Comparison of ENCODE assay signal across 8 mouse cellular contexts in genomic region chr9:20644360-20645081, GRCm38 (mm10). TPM values are rescaled to one million over a fixed set of nuclear protein-coding genes. Genes with fewer than 3 reads are reported as not detected.
DNase-seq lines count a peak whose midpoint lies in the region; ATAC-seq and TF ChIP-seq lines count a peak whose summit lies in the region.

Gene Fbxl12 (minus strand): TSS chr9:20644767.

- no peaks in the 10 kb centered on the region for H3K4me1 ChIP-seq in cerebellum, adult 2 months (ENCODE audit: control insufficient read depth, insufficient read depth, low read length)
- peaks cover 33% of the 10 kb centered on the region for H3K4me1 ChIP-seq in hindbrain, embryonic 10.5 days (replicated peaks)

- TF ChIP-seq POLR2A in cerebellum, adult 2 months (IDR thresholded peaks at IDR 0.05; ENCODE audit: borderline replicate concordance, insufficient read depth, low read length): peak; percentile 82; the same call in 1 of the 2 replicates

- H3K4me3 ChIP-seq in cerebellum, adult 2 months (replicated peaks; ENCODE audit: insufficient read depth, low read depth, low read length): peak within 1 kb of the TSS; percentile 98
- H3K4me3 ChIP-seq in hindbrain, embryonic 10.5 days: peak within 1 kb of the TSS; percentile 93

- WGBS in cerebellum, adult 2 months: under 1% methylated on average over 43 of the region's 43 CpGs
- WGBS in hindbrain, embryonic 10.5 days: under 1% methylated on average over 43 of the region's 43 CpGs

- 0 out of 2 replicates have a peak, but pooled peaks cover 3% of the 10 kb centered on the region for H3K9me3 ChIP-seq in hindbrain, embryonic 10.5 days

- no peaks in the 10 kb centered on the region for H3K27me3 ChIP-seq in cerebellum, adult 2 months (ENCODE audit: control insufficient read depth, insufficient read depth, low read length)
- H3K27me3 ChIP-seq in hindbrain, embryonic 10.5 days (ENCODE audit: insufficient read depth, poor library complexity, severe bottlenecking): no peaks in the 10 kb centered on the region

- TF ChIP-seq CTCF in cerebellum, adult 2 months (IDR thresholded peaks at IDR 0.05; ENCODE audit: borderline replicate concordance, insufficient read depth, low read depth, low read length): no peak

- peak within 1 kb of the TSS; percentile 61 for H3K27ac ChIP-seq in cerebellum, adult 2 months (ENCODE audit: insufficient read depth, low read length)
- peak within 1 kb of the TSS; percentile 94 for H3K27ac ChIP-seq in hindbrain, embryonic 10.5 days

- peak; percentile 89 for ATAC-seq in frontal cortex, adult (ENCODE audit: low TSS enrichment)

- H3K36me3 ChIP-seq in hindbrain, embryonic 10.5 days: peaks cover 36% of the 10 kb centered on the region

- peak; percentile 76 for DNase-seq in Muller cell, postnatal 12 days (ENCODE audit: inconsistent ontology term)
- peak; percentile 79 for DNase-seq in cerebellum, adult 2 months
- DNase-seq in hindbrain, embryonic 10.5 days (ENCODE audit: low spot score): peak; percentile 80
- peak; percentile 72 to 76 for DNase-seq in layer of hippocampus, postnatal 10 days (ENCODE audit: low spot score in 2 of 2)
- peak; percentile 84 for DNase-seq in lung, postnatal 25 days (ENCODE audit: low spot score)
- DNase-seq in retina, embryonic 14.5 days (ENCODE audit: low spot score): peak; percentile 84
- DNase-seq in thymus, postnatal 4 days: peak; percentile 76

RNA-seq across cellular contexts. Expression of gene Fbxl12, which starts in this region (rescaled TPM):
- 38.2 and 41.8 TPM in 2 replicates for polyA plus RNA-seq in cerebellum, adult 2 months (2012; rRNA removed)
- 21.5 and 21.9 TPM in 2 replicates for polyA plus RNA-seq in hindbrain, embryonic 10.5 days (2016; fragmentation: Nextera tagmentation; extraction: Ambion mirVana)
- total RNA-seq in layer of hippocampus, postnatal 10 days (2021): 10 to 100 TPM; 18.5 to 23.8 TPM

Comparison
In these comparisons a context has a peak if more than half of its experiments do, and no peak if none do; other contexts are left out.
1. Peak in every context shown above with its lines: DNase-seq, ATAC-seq, H3K4me3 ChIP-seq and H3K27ac ChIP-seq.